Mouse (Mus musculus) kidney, adult 2 months (tissue): ENCODE measurements around the gene Best3.

ENCODE experiments used
- CTCF ChIP-seq: fragments of 200-500 bp; conservative IDR thresholded peaks from 2 replicates; pipeline ENCODE4 v1.5.1; 2011; ENCODE audit warnings: low read depth, mild to moderate bottlenecking, control low read depth, low read length, moderate library complexity, mixed read lengths; ENCODE audit not compliant: insufficient read depth, insufficient read length
- POLR2A ChIP-seq: fragments of 200-500 bp; IDR thresholded peaks from one replicate; pipeline ENCODE4 v1.6.1; 2011; ENCODE audit warnings: low read depth, low read length, control low read depth

GRCm38 (mm10) chr10:116986264-116987082 lies at the start of gene Best3:
- TF ChIP-seq POLR2A (no peak), CTCF (no peak)
